Comparison of ENCODE assay signal across 12 mouse cellular contexts in the genomic region with DNA sequence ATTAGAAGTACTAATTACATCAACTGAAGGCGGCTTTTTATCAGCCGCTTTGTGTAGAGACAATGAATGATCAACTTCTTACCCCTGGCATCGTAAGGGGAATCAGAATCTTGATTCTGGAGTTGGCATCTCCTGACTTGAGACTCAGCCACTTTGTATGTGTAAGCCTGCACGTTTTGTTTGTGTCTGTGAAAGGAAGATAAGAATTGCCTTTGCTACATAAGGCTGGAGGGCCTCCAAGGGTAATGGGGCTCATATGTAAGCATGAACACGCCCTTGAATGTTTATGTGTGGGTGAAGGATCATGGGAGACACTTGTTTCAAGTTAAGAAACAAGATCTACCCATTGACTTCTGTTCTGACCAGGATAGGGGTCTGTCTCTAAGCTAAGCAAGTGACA.
"Had no signal": no experiment of that assay in that cellular context is flagged by ENCODE, and none has a peak within 500 bp of the region (broad histone marks: within the 10 kb centered on the region; RNA-seq: fewer than 3 reads in every experiment).

No protein-coding gene starts in this region.

- H3K9ac ChIP-seq: liver, embryonic 13.5 days; neural tube, embryonic 13.5 days had no signal

- H3K9me3 ChIP-seq: liver, embryonic 13.5 days; neural tube, embryonic 13.5 days had no signal

- H3K27ac ChIP-seq: liver, embryonic 13.5 days; neural tube, embryonic 13.5 days; stomach, postnatal 0 days had no signal

- H3K27me3 ChIP-seq: liver, embryonic 13.5 days; neural tube, embryonic 13.5 days had no signal

- H3K4me3 ChIP-seq: liver, embryonic 13.5 days; myocyte; neural tube, embryonic 13.5 days had no signal

- H3K4me2 ChIP-seq: liver, embryonic 13.5 days; midbrain, embryonic 11.5 days; neural tube, embryonic 13.5 days had no signal

- ATAC-seq: inflammation-experienced regulatory T-cells, adult 6 months had no signal

- H3K36me3 ChIP-seq: liver, embryonic 13.5 days; neural tube, embryonic 13.5 days had no signal

- DNase-seq: kidney, adult 18-20 months; liver, embryonic 13.5 days; midbrain, embryonic 14.5 days; retina, postnatal 1 day; thymus, adult 2 months; thymus, postnatal 14 days; thymus, postnatal 4 days had no signal

- H3K4me1 ChIP-seq: liver, embryonic 13.5 days had no signal
